Mouse (Mus musculus) megakaryocyte, embryonic 14.5 days (primary cell): ENCODE results near the gene Emc7. TPM values are rescaled to one million over a fixed set of nuclear protein-coding genes. Genes with fewer than 3 reads are reported as not detected.

Experiments used
- H3K27me3 ChIP-seq: replicated peaks from 2 replicates; pipeline ENCODE3; 2012; ENCODE audit warnings: inconsistent platforms
- H3K36me3 ChIP-seq: replicated peaks from 2 replicates; pipeline ENCODE3; 2012; ENCODE audit warnings: low read length, inconsistent platforms, mixed read lengths
- H3K4me1 ChIP-seq: 2 replicates; pipeline ENCODE4 v1.6.1; 2012; ENCODE audit warnings: inconsistent platforms
- H3K4me3 ChIP-seq: replicated peaks from 2 replicates; pipeline ENCODE3; 2012; ENCODE audit warnings: moderate library complexity, mild to moderate bottlenecking, inconsistent platforms
- H3K9me3 ChIP-seq: 2 replicates; pipeline ENCODE4 v1.6.1; 2012; ENCODE audit warnings: inconsistent platforms
- FLI1 ChIP-seq: IDR thresholded peaks from 2 replicates; pipeline ENCODE4 v1.6.1; 2012; ENCODE audit warnings: low read length, inconsistent platforms, mixed read lengths
- GATA1 ChIP-seq: IDR thresholded peaks from 3 replicates; pipeline ENCODE4 v1.6.1; 2012; ENCODE audit warnings: mixed read lengths, low read length, inconsistent platforms, borderline replicate concordance
- polyA plus RNA-seq: library from polyadenylated mRNA; stranded (reverse); fragments of >175 nt; gene quantifications from 2 replicates; pipeline ENCODE4 v1.2.3, GENCODE M21; 2012; ENCODE audit warnings: low replicate concordance; ENCODE audit not compliant: insufficient read depth

Gene Emc7
- polyA plus RNA-seq, 1 experiment = 3.8 TPM

GRCm38 (mm10) chr2:112516728-112517127 is 61.9 kb downstream of the Emc7 start:
- Histone ChIP-seq H3K27me3 (no peaks in the 10 kb centered on the region), H3K4me3 (no peak overlapping the region)
- TF ChIP-seq FLI1 (no peak), GATA1 (no peak)

GRCm38 (mm10) chr2:112517218-112517617 is 62.4 kb downstream of the Emc7 start:
- TF ChIP-seq FLI1 (no peak), GATA1 (no peak)
- Histone ChIP-seq H3K4me1 (peaks cover 4% of the 10 kb centered on the region; the same call in 1 of the 2 replicates), H3K4me3 (no peak overlapping the region)

More at GRCm38 (mm10) chr2:112516728-112517127, 61.9 kb downstream of the Emc7 start:
- Histone ChIP-seq H3K9me3 (no peaks in the 10 kb centered on the region; the same call in 1 of the 2 replicates), H3K4me1 (peaks cover 4% of the 10 kb centered on the region; the same call in 1 of the 2 replicates), H3K36me3 (no peaks in the 10 kb centered on the region)

GRCm38 (mm10) chr2:112518541-112518940 is 63.7 kb downstream of the Emc7 start:
- H3K4me1 ChIP-seq = peaks cover 5% of the 10 kb centered on the region; the same call in 1 of the 2 replicates
- H3K27me3 ChIP-seq = no peaks in the 10 kb centered on the region
- H3K4me3 ChIP-seq = no peak overlapping the region
- TF ChIP-seq GATA1 = no peak
- no peak for TF ChIP-seq FLI1
- no peaks in the 10 kb centered on the region; the same call in 1 of the 2 replicates for H3K9me3 ChIP-seq
- H3K36me3 ChIP-seq = no peaks in the 10 kb centered on the region

More at GRCm38 (mm10) chr2:112517218-112517617, 62.4 kb downstream of the Emc7 start:
- Histone ChIP-seq H3K36me3 (no peaks in the 10 kb centered on the region), H3K27me3 (no peaks in the 10 kb centered on the region), H3K9me3 (no peaks in the 10 kb centered on the region; the same call in 1 of the 2 replicates)

GRCm38 (mm10) chr2:112520526-112521482 is 66.0 kb downstream of the Emc7 start:
- Histone ChIP-seq H3K27me3 (no peaks in the 10 kb centered on the region), H3K4me1 (peaks cover 7% of the 10 kb centered on the region; the same call in 1 of the 2 replicates), H3K4me3 (no peak overlapping the region), H3K9me3 (no peaks in the 10 kb centered on the region; the same call in 1 of the 2 replicates), H3K36me3 (no peaks in the 10 kb centered on the region)
- TF ChIP-seq GATA1 = no peak
- no peak for TF ChIP-seq FLI1

Other genes starting within 250 kb of the Emc7 start
- gene Lpcat4, start 215.5 kb upstream of the Emc7 start, polyA plus RNA-seq = 23.4 and 31.6 TPM in 2 replicates
- gene Nutm1, start 195.7 kb upstream of the Emc7 start, polyA plus RNA-seq = 0.88 TPM in 1 of 2 replicates, not detected in the other
- gene Nop10, start 193.1 kb upstream of the Emc7 start, polyA plus RNA-seq = 4.9 and 25.7 TPM in 2 replicates
- 0.71 and 2.6 TPM in 2 replicates for gene Slc12a6, start 189.2 kb upstream of the Emc7 start, polyA plus RNA-seq
- not detected in 2 replicates for gene Gm21985, start 188.7 kb upstream of the Emc7 start, polyA plus RNA-seq
- gene Emc4, start 87.0 kb upstream of the Emc7 start, polyA plus RNA-seq = 23.7 and 66.1 TPM in 2 replicates
- gene Katnbl1, start 75.8 kb upstream of the Emc7 start, polyA plus RNA-seq = 1.9 TPM in 1 of 2 replicates, not detected in the other
- gene Chrm5, start 25.8 kb downstream of the Emc7 start, polyA plus RNA-seq = not detected in 2 replicates
- gene Aven, start 38.0 kb downstream of the Emc7 start, polyA plus RNA-seq = 1.1 and 3.7 TPM in 2 replicates